ENCODE assay signal across 8 mouse cellular contexts in the genomic region with DNA sequence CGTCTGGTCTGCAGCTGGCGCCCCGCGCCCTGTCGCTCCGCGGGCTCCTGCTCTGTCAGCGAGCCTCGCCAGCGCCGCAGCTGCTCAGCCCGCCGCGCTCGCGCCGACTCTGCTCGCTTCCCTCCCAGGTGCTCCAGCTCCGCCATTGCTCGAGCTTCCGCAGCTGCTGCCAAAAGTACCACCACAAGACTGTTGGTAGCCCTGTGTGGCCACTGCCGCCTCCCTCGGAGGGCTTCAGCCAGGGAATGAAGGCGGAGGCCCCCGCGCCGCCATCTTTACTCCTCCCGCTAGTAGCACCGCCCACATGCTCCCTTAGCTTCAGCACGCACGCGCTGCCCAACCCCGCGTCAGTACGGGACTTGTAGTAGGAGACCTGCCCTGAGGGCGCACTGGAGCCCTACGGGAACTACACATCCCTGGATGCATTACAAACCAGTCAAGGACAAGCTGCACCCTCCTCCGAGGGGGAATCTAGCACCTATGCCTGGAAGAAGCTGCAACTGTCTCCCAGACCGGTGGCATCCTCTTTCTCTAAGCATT. TPM values are rescaled to one million over a fixed set of nuclear protein-coding genes. Genes with fewer than 3 reads are reported as not detected.
DNase-seq lines count a peak whose midpoint lies in the region; ATAC-seq and TF ChIP-seq lines count a peak whose summit lies in the region.

A gene (minus strand): TSS at position 306 of the 540 bp plus-strand sequence.

- peak within 1 kb of the TSS; percentile 90 for H3K4me2 ChIP-seq in embryonic facial prominence, embryonic 14.5 days (ENCODE audit: low read depth, low read length)
- peak within 1 kb of the TSS; percentile 81 for H3K4me2 ChIP-seq in limb, embryonic 13.5 days (replicated peaks)
- peak within 1 kb of the TSS; percentile 82 for H3K4me2 ChIP-seq in midbrain, embryonic 16.5 days (ENCODE audit: low read length)

- H3K4me3 ChIP-seq in embryonic facial prominence, embryonic 14.5 days (ENCODE audit: low read depth, low read length): peak within 1 kb of the TSS; percentile 76
- H3K4me3 ChIP-seq in heart, adult 2 months: peak within 1 kb of the TSS; percentile 91
- peak within 1 kb of the TSS; percentile 84 for H3K4me3 ChIP-seq in limb, embryonic 13.5 days
- peak within 1 kb of the TSS; percentile 72 for H3K4me3 ChIP-seq in midbrain, embryonic 16.5 days (ENCODE audit: low read depth, low read length)

- no peaks in the 10 kb centered on the region for H3K9me3 ChIP-seq in embryonic facial prominence, embryonic 14.5 days (ENCODE audit: control insufficient read depth, low read length)
- no peaks in the 10 kb centered on the region for H3K9me3 ChIP-seq in limb, embryonic 13.5 days
- H3K9me3 ChIP-seq in midbrain, embryonic 16.5 days (replicated peaks; ENCODE audit: control insufficient read depth, low read length, poor library complexity, severe bottlenecking): no peaks in the 10 kb centered on the region

- peak; percentile 99 for ATAC-seq in embryonic facial prominence, embryonic 14.5 days (ENCODE audit: low read depth)
- peak; percentile 98 for ATAC-seq in limb, embryonic 13.5 days (ENCODE audit: low FRiP score, low read depth)
- ATAC-seq in midbrain, embryonic 16.5 days: peak; percentile 99

- peak within 1 kb of the TSS; percentile 82 for H3K27ac ChIP-seq in embryonic facial prominence, embryonic 14.5 days (replicated peaks; ENCODE audit: low read depth, low read length)
- H3K27ac ChIP-seq in heart, adult 2 months: peak within 1 kb of the TSS; percentile 97
- H3K27ac ChIP-seq in limb, embryonic 13.5 days: peak within 1 kb of the TSS; percentile 89
- peak within 1 kb of the TSS; percentile 90 for H3K27ac ChIP-seq in midbrain, embryonic 16.5 days (ENCODE audit: low read length)

- TF ChIP-seq EP300 in heart, adult 2 months (IDR thresholded peaks at IDR 0.05; ENCODE audit: insufficient read depth, low read depth, low read length): peak; percentile 83; the same call in 1 of the 2 replicates

- peak; percentile 100 for DNase-seq in 3T3-L1 (ENCODE audit: low read depth, low spot score)
- DNase-seq in adrenal gland, postnatal 4 days (ENCODE audit: low spot score in 2 of 2): peak; percentile 77 to 88
- peak; percentile 99 for DNase-seq in embryonic facial prominence, embryonic 14.5 days (ENCODE audit: low spot score)
- peak; percentile 95 to 96 for DNase-seq in heart, adult 2 months
- DNase-seq in kidney, adult 8-10 months: peak; percentile 96 to 97
- DNase-seq in spleen, postnatal 10 days (ENCODE audit: low spot score in 2 of 2): peak; percentile 90 to 93

- H3K27me3 ChIP-seq in embryonic facial prominence, embryonic 14.5 days (replicated peaks; ENCODE audit: control insufficient read depth, insufficient read depth, low read length): no peaks in the 10 kb centered on the region
- H3K27me3 ChIP-seq in heart, adult 2 months (ENCODE audit: control insufficient read depth, insufficient read depth, low read length): no peaks in the 10 kb centered on the region
- no peaks in the 10 kb centered on the region for H3K27me3 ChIP-seq in limb, embryonic 13.5 days
- no peaks in the 10 kb centered on the region for H3K27me3 ChIP-seq in midbrain, embryonic 16.5 days (ENCODE audit: control insufficient read depth, insufficient read depth, low read depth, low read length)

- H3K4me1 ChIP-seq in embryonic facial prominence, embryonic 14.5 days (ENCODE audit: control insufficient read depth, insufficient read depth, low read length): peaks cover 9% of the 10 kb centered on the region
- H3K4me1 ChIP-seq in heart, adult 2 months (ENCODE audit: control insufficient read depth, insufficient read depth, low read length): no peaks in the 10 kb centered on the region; the same call in 1 of the 2 replicates
- H3K4me1 ChIP-seq in limb, embryonic 13.5 days: peaks cover 14% of the 10 kb centered on the region
- peaks cover 14% of the 10 kb centered on the region for H3K4me1 ChIP-seq in midbrain, embryonic 16.5 days (ENCODE audit: control insufficient read depth, insufficient read depth, low read length)

- intact Hi-C loops in heart, adult 2 months (cut with DNase I): loop anchor here (2.0 to 5.0 kb wide), 4 partner anchors 21 to 103 kb away; no protein-coding TSS in a partner anchor

- peaks cover 5% of the 10 kb centered on the region for H3K79me2 ChIP-seq in heart, adult 2 months (replicated peaks; ENCODE audit: control insufficient read depth, insufficient read depth, low read length)

- TF ChIP-seq CTCF in heart, adult 2 months (IDR thresholded peaks at IDR 0.05): peak; percentile 63

- peak; percentile 96 for TF ChIP-seq POLR2A in heart, adult 2 months (IDR thresholded peaks at IDR 0.05; ENCODE audit: insufficient read depth, low read depth, low read length)

- no peaks in the 10 kb centered on the region for H3K36me3 ChIP-seq in embryonic facial prominence, embryonic 14.5 days (ENCODE audit: control insufficient read depth, insufficient read depth, low read length)
- H3K36me3 ChIP-seq in heart, adult 2 months (ENCODE audit: control insufficient read depth, insufficient read depth, low read length): peaks cover 2% of the 10 kb centered on the region; the same call in 1 of the 2 replicates
- H3K36me3 ChIP-seq in limb, embryonic 13.5 days: no peaks in the 10 kb centered on the region
- no peaks in the 10 kb centered on the region for H3K36me3 ChIP-seq in midbrain, embryonic 16.5 days (ENCODE audit: control insufficient read depth, insufficient read depth, low read length)

- H3K9ac ChIP-seq in embryonic facial prominence, embryonic 14.5 days (ENCODE audit: low read depth, low read length): peak within 1 kb of the TSS; percentile 83
- H3K9ac ChIP-seq in heart, adult 2 months (ENCODE audit: low read depth, low read length): peak within 1 kb of the TSS; percentile 93
- peak within 1 kb of the TSS; percentile 89 for H3K9ac ChIP-seq in limb, embryonic 13.5 days
- peak within 1 kb of the TSS; percentile 78 for H3K9ac ChIP-seq in midbrain, embryonic 16.5 days (ENCODE audit: low read depth, low read length)

- WGBS in embryonic facial prominence, embryonic 14.5 days: 0% methylated on average over 21 of the region's 39 CpGs
- under 1% methylated on average over 39 of the region's 39 CpGs for WGBS in heart, adult 2 months
- WGBS in limb, embryonic 13.5 days: 0% methylated on average over 39 of the region's 39 CpGs
- under 1% methylated on average over 38 of the region's 39 CpGs for WGBS in midbrain, embryonic 16.5 days

RNA-seq across cellular contexts. Expression of the gene that starts here (rescaled TPM):
- 10 to 100 TPM; 19.7 to 22.1 TPM for total RNA-seq in adrenal gland, postnatal 4 days (2021)
- 9.4 and 11.8 TPM in 2 replicates for polyA plus RNA-seq in embryonic facial prominence, embryonic 14.5 days (2014; fragmentation: Nextera tagmentation; extraction: Ambion mirVana)
- total RNA-seq in heart, adult 2 months (2021): 100 to 1,000 TPM; 150 to 161 TPM
- polyA plus RNA-seq in heart, adult 2 months (2012; rRNA removed): 55.4 and 84.2 TPM in 2 replicates
- polyA plus RNA-seq in limb, embryonic 13.5 days (2015; fragmentation: Nextera tagmentation; extraction: Ambion mirVana): 6.5 and 7.1 TPM in 2 replicates
- polyA plus RNA-seq in midbrain, embryonic 16.5 days (2015; fragmentation: Nextera tagmentation; extraction: Ambion mirVana): 13.6 and 13.7 TPM in 2 replicates

Comparison
In these comparisons a context has a peak if more than half of its experiments do, and no peak if none do; other contexts are left out.
1. Peak in every context shown above with its lines: DNase-seq, ATAC-seq, H3K4me3 ChIP-seq and H3K27ac ChIP-seq.
2. RNA of the gene that starts here (total RNA-seq): 150 to 161 TPM in heart, adult 2 months; 19.7 to 22.1 TPM in adrenal gland, postnatal 4 days; every median in the first group is over 4 times any median in the second.